Comparison of ENCODE assay signal across 15 mouse cellular contexts in the genomic region with DNA sequence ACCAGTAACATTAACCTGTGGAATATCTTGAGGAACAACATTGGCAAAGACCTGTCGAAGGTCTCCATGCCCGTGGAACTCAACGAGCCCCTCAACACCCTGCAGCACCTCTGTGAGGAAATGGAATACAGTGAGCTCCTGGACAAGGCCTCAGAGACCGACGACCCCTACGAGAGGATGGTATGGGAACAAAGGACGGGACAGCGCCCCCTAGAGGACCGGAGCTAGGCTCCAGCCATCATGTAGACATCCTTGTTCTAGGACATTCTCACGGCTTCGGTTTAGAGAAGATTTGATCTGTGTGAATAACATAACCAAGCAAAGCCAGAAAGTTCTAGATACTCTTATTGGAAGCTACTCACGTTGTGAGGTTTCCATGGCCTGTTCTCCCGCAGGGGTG.
A peak's percentile ranks its signal among the peaks of the same experiment; 100 is the strongest.
DNase-seq lines count a peak whose midpoint lies in the region; ATAC-seq and TF ChIP-seq lines count a peak whose summit lies in the region.
"Had no signal": no experiment of that assay in that cellular context is flagged by ENCODE, and none has a peak within 500 bp of the region (broad histone marks: within the 10 kb centered on the region; RNA-seq: fewer than 3 reads in every experiment).

No protein-coding gene starts in this region.

- no peak for ATAC-seq in kidney, postnatal 0 days (replicated peaks; ENCODE audit: low FRiP score, low read depth)

- H3K36me3 ChIP-seq in kidney, postnatal 0 days (ENCODE audit: insufficient read depth, low read length), result peaks cover 5% of the 10 kb centered on the region; the same call in 1 of the 2 replicates
- peaks cover 3% of the 10 kb centered on the region for H3K36me3 ChIP-seq in kidney, adult 2 months (ENCODE audit: control insufficient read depth, insufficient read depth, low read length)
- no peaks in the 10 kb centered on the region for H3K36me3 ChIP-seq in thymus, adult 2 months (ENCODE audit: control insufficient read depth, insufficient read depth, low read length)
- H3K36me3 ChIP-seq: forebrain, embryonic 12.5 days had no signal

- no peaks in the 10 kb centered on the region for H3K9me3 ChIP-seq in kidney, postnatal 0 days (replicated peaks; ENCODE audit: low read length)
- H3K9me3 ChIP-seq: forebrain, embryonic 12.5 days; kidney, embryonic 15.5 days; limb, embryonic 10.5 days; megakaryocyte, embryonic 14.5 days; neural tube, embryonic 15.5 days had no signal

- no peaks in the 10 kb centered on the region for H3K4me1 ChIP-seq in kidney, postnatal 0 days (replicated peaks; ENCODE audit: insufficient read depth, low read length)
- no peaks in the 10 kb centered on the region for H3K4me1 ChIP-seq in kidney, adult 2 months (ENCODE audit: control insufficient read depth, insufficient read depth, low read length)
- H3K4me1 ChIP-seq in thymus, adult 2 months (replicated peaks; ENCODE audit: control insufficient read depth, insufficient read depth, low read length), result no peaks in the 10 kb centered on the region
- H3K4me1 ChIP-seq: forebrain, embryonic 12.5 days; kidney, embryonic 15.5 days; megakaryocyte, embryonic 14.5 days; neural tube, embryonic 15.5 days had no signal

- WGBS in kidney, postnatal 0 days, result 94% methylated on average over 13 of the region's 13 CpGs
- 89% methylated on average over 13 of the region's 13 CpGs for WGBS in kidney, adult 2 months
- WGBS in thymus, adult 2 months, result 93% methylated on average over 13 of the region's 13 CpGs

- no peak overlapping the region for H3K4me2 ChIP-seq in kidney, postnatal 0 days (ENCODE audit: low read length)
- H3K4me2 ChIP-seq: forebrain, embryonic 12.5 days; kidney, embryonic 15.5 days; neural tube, embryonic 15.5 days had no signal

- no peak overlapping the region for H3K4me3 ChIP-seq in kidney, postnatal 0 days (replicated peaks; ENCODE audit: low read depth, low read length)
- H3K4me3 ChIP-seq in kidney, adult 2 months (ENCODE audit: insufficient read depth, low read depth, low read length), result no peak overlapping the region
- H3K4me3 ChIP-seq in thymus, adult 2 months (ENCODE audit: control insufficient read depth, insufficient read depth, low read length), result no peak overlapping the region
- H3K4me3 ChIP-seq: forebrain, embryonic 12.5 days; kidney, embryonic 15.5 days; limb, embryonic 10.5 days; megakaryocyte, embryonic 14.5 days; neural tube, embryonic 15.5 days had no signal

- no peak overlapping the region for H3K27ac ChIP-seq in kidney, postnatal 0 days
- no peak overlapping the region for H3K27ac ChIP-seq in kidney, adult 2 months (ENCODE audit: insufficient read depth, low read depth, low read length)
- no peak overlapping the region for H3K27ac ChIP-seq in thymus, adult 2 months (ENCODE audit: control insufficient read depth, insufficient read depth, low read length)
- H3K27ac ChIP-seq: forebrain, embryonic 12.5 days; kidney, embryonic 15.5 days; limb, embryonic 10.5 days; neural tube, embryonic 15.5 days had no signal

- H3K27me3 ChIP-seq in kidney, postnatal 0 days (ENCODE audit: insufficient read depth, low read length), result no peaks in the 10 kb centered on the region
- H3K27me3 ChIP-seq in kidney, adult 2 months (replicated peaks; ENCODE audit: control insufficient read depth, insufficient read depth, low read length), result no peaks in the 10 kb centered on the region
- H3K27me3 ChIP-seq in thymus, adult 2 months (ENCODE audit: control insufficient read depth, insufficient read depth, low read length), result no peaks in the 10 kb centered on the region
- H3K27me3 ChIP-seq: forebrain, embryonic 12.5 days; kidney, embryonic 15.5 days; megakaryocyte, embryonic 14.5 days; neural tube, embryonic 15.5 days had no signal

- peak; percentile 35; the same call in 1 of the 2 replicates for TF ChIP-seq CTCF in kidney, postnatal 0 days (IDR thresholded peaks at IDR 0.05; ENCODE audit: low read depth)
- no peak; the same call in 1 of the 2 replicates for TF ChIP-seq CTCF in kidney, adult 2 months (conservative IDR thresholded peaks at IDR 0.05; ENCODE audit: insufficient read depth, insufficient read length, low read depth, low read length)
- TF ChIP-seq CTCF in thymus, adult 2 months (IDR thresholded peaks at IDR 0.05; ENCODE audit: borderline replicate concordance, control insufficient read depth, extremely low read depth, insufficient read depth, low read length, poor library complexity), result no peak

- DNase-seq in cerebellum, adult 18-20 months, result peak; percentile 12 to 29
- DNase-seq in cerebellum, adult 9-11 months, result no peak
- DNase-seq in kidney, postnatal 0 days (ENCODE audit: low spot score), result no peak
- DNase-seq in kidney, adult 2 months, result no peak
- peak; percentile 9 for DNase-seq in thymus, postnatal 4 days
- no peak for DNase-seq in thymus, adult 2 months
- DNase-seq in testis, postnatal 14 days (ENCODE audit: low spot score), result peak; percentile 44
- no peak for DNase-seq in urinary bladder, postnatal 4 days (ENCODE audit: low spot score in 2 of 2)
- DNase-seq: gastrocnemius, postnatal 10 days; retina, postnatal 1 day had no signal

- TF ChIP-seq POLR2A in kidney, adult 2 months (IDR thresholded peaks at IDR 0.05; ENCODE audit: low read depth, low read length), result no peak
- no peak for TF ChIP-seq POLR2A in thymus, adult 2 months (IDR thresholded peaks at IDR 0.05; ENCODE audit: control insufficient read depth, extremely low read depth, insufficient read depth, low read length, poor library complexity)

- H3K9ac ChIP-seq in kidney, postnatal 0 days (ENCODE audit: low read depth, low read length), result no peak overlapping the region
- H3K9ac ChIP-seq: forebrain, embryonic 12.5 days; kidney, embryonic 15.5 days; neural tube, embryonic 15.5 days had no signal

Comparison
In these comparisons a context has a peak if more than half of its experiments do, and no peak if none do; other contexts are left out.
1. DNase-seq: peak in cerebellum, adult 18-20 months (2 of 2), thymus, postnatal 4 days (single experiment) and testis, postnatal 14 days (single experiment); none in cerebellum, adult 9-11 months (single experiment), kidney, postnatal 0 days (single experiment), kidney, adult 2 months (single experiment), thymus, adult 2 months (single experiment) and urinary bladder, postnatal 4 days (0 of 2).